Mouse (Mus musculus) liver, adult (tissue): ENCODE results near the gene Btk.

Source experiments
- GATA4 ChIP-seq: IDR thresholded peaks from 2 replicates; pipeline ENCODE4 v1.6.1; 2014; ENCODE audit warnings: mild to moderate bottlenecking, low read length; ENCODE audit not compliant: insufficient replicate concordance

The Btk gene

DNA sequence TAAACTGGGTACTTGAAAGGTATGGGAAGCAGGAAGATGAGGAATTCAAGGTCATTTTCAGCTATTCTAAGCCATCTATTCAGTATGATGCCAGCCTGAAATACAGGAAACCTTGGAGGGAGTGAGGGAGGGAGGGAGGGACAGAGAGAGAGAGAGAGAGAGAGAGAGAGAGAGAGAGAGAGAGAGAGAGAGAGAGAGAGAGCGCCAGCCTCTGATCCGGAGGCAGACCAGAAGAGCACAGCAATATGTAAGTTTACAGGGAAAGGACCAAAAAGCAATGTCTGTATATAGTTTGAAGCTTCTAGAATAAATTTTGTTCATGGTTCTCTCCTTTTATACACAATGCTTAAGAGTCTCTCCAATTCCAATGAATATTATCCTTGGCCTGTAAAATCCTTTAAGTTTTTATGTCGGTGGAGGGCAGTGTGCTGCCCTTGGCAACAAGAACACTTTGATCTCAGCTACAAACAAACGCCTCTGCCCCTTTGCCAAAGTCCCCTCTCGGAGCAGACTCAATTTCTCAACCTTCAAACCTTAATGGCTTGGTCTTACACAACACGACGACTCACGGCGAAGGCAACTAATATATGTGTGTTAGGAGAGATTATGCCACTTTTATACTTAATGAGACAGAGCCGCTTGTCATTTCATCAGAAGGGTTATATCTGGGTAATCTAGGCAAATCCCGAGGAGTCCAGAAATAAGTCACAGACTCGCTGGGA lies 42.8 kb downstream of the Btk start:
- TF ChIP-seq GATA4, result no peak

DNA sequence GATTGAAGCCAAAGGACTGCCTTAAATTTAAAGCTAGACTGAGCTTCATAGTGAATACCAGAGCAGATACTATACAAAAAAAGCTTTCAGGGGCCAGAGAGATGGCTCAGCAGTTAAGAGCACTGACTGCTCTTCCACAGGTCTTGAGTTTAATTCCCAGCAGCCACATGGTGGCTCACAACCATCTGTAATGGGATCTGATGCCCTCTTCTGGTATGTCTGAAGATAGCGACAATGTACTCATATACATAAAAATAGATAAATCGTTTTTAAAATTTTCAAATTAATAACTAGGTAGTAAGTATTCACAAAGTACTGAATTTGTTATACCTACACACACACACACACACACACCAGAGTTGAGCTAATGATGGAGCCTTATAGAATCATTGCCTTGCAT lies 50.0 kb downstream of the Btk start:
- no peak for TF ChIP-seq GATA4

DNA sequence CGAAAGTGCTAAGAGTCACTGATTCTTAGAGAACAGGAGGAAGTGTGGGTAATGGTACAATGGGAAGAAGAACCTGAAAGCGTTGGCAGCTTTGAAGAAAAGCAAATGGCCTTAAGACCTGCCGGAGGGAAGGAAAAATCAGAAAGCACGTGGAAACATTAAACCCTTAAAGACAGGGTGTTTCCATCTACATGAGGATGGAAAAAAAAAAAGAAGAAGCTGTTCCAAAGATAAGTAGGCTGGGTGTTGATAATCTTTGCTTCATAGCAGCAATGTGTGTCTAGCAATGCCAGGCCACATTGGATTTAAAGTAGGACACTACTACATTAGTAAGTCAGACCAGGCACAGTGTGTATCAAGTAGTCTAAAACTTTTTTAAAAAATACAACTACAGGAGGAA lies 58.1 kb downstream of the Btk start:
- TF ChIP-seq GATA4, result no peak

DNA sequence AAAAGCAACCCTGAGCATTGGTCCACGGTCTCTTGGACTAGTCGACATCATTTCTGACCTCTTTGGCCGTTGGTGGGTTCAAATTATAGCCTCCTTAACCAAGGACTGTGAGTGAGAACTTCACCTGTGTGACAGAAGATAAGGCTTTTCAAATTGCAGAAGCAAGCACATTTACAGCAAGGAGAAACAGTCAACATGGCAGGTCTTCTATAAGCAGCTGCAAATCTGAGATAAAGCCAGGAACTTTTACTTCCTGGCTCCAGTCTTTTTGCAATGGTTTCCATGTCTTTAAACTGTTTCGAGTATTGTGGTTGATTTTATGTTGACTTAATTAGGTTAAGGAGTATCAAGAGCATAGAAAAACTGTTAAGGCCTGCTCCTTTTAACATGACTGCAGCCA lies 59.6 kb downstream of the Btk start:
- TF ChIP-seq GATA4, result no peak

DNA sequence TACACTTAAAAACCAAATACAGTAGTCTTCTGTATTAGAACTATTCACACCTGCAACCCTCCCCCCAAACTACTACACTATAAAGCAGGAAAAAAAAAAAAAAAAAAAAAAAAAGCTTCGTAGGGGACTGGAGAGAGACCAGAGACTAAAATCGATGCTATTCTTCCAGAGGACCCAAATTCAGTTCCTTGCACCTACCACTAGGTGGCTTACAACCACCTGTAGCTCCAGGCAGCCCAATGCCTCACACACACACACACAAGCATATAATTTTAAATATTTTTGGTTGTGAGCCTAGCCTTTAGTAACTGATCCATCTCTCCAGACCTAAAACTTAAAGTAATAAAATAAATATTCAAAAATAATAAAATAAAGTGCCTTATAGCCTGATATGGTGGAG lies 73.9 kb downstream of the Btk start:
- no peak for TF ChIP-seq GATA4

DNA sequence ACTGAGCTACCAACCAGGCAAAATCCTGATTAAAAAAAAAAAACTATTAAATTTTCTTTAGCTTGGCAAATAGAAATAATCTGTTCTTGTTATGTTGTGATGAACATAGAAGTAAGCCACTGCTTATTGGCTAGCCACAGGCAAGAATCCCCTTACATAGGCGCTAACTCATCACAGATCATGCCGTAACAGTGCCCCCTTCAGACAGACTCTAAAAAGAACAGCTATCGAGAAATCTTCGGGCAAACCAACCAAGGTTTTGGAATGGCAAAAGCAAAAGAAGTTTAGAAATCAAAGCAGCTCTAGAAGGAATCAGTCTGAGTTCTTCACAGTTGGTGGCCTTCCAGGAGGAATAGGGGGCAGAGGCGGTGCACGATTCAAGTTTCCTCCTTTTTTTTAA lies 75.4 kb downstream of the Btk start:
- no peak for TF ChIP-seq GATA4

DNA sequence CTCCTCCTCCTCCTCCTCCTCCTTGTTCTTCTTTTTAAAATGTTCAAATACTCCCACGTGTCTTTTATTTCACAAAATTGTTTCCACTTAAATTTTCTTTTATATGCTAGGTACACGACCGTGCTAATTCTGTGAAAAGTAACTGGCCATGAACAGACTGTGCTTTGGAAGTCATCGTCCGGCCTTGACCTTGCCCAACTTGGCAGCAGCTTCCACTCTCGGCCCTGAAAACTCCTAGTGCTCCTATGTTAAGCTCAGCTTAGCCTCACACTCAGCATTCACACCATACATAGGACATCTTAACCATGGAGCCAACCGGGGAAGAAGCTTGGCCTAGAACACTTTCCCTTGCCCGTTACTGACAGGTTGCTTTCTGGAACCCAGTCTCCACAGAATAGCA lies 82.7 kb downstream of the Btk start:
- TF ChIP-seq GATA4, result no peak
